In the genomic region with DNA sequence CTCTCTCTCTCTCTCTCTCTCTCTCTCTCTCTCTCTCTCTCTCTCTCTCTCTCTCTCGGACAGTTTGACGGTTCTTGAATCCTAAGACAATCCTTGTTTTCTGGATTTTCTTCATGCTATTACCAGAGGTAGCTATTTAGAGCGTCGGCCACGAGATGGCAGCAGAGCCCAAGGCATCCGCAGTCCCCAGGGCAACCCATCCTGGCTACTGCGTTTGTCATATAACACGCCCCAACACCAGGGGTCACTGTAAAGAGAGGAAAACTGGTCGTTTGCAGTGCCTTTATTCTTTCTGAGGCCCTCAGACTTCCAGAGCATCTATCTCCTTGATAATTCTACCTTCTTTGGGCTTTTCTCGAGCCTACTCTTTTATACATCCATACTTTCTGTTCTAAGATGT, we compare ENCODE assay signal across 9 mouse cellular contexts. TPM values are rescaled to one million over a fixed set of nuclear protein-coding genes. Genes with fewer than 3 reads are reported as not detected.
DNase-seq lines count a peak whose midpoint lies in the region; ATAC-seq and TF ChIP-seq lines count a peak whose summit lies in the region.
"Had no signal": no experiment of that assay in that cellular context is flagged by ENCODE, and none has a peak within 500 bp of the region (broad histone marks: within the 10 kb centered on the region; RNA-seq: fewer than 3 reads in every experiment).

No protein-coding gene starts in this region.

- H3K4me3 ChIP-seq in hindbrain, embryonic 16.5 days (ENCODE audit: low read length): no peak overlapping the region
- H3K4me3 ChIP-seq: myocyte had no signal

- POLR2A ChIA-PET in Patski (lab: Charles Lee): no interaction called here

- H3K36me3 ChIP-seq in hindbrain, embryonic 16.5 days (ENCODE audit: control insufficient read depth, insufficient read depth, low read length): no peaks in the 10 kb centered on the region

- H3K27ac ChIP-seq in hindbrain, embryonic 16.5 days (ENCODE audit: low read depth, low read length): no peak overlapping the region

- CTCF ChIA-PET in Patski (lab: Charles Lee): interaction anchor here (0.8 to 1.9 kb wide), 8 partner anchors 9 to 487 kb away, joined by 3 to 6 read pairs (median 4); no protein-coding TSS in a partner anchor

- H3K4me1 ChIP-seq in hindbrain, embryonic 16.5 days (ENCODE audit: control insufficient read depth, insufficient read depth, low read depth, low read length): no peaks in the 10 kb centered on the region

- in situ Hi-C loops in Patski (cut with MboI; ENCODE audit: low pct_unique_long_range_greater_than_20kb): loop anchor here (5.0 kb wide), 1 partner anchor 482 kb away; no protein-coding TSS in a partner anchor

- H3K9me3 ChIP-seq in hindbrain, embryonic 16.5 days (ENCODE audit: control insufficient read depth, low read length): no peaks in the 10 kb centered on the region

- TF ChIP-seq CTCF in Patski (IDR thresholded peaks at IDR 0.05): peak; percentile 97

- H3K9ac ChIP-seq in hindbrain, embryonic 16.5 days (ENCODE audit: low read depth, low read length): no peak overlapping the region

- peak; percentile 87 for ATAC-seq in Patski
- peak; percentile 95 for ATAC-seq in hindbrain, embryonic 16.5 days
- ATAC-seq in megakaryocyte, adult 5-6 weeks (ENCODE audit: poor library complexity, severe bottlenecking): peak; percentile 99

- peaks cover 24% of the 10 kb centered on the region for H3K27me3 ChIP-seq in Patski
- no peaks in the 10 kb centered on the region for H3K27me3 ChIP-seq in hindbrain, embryonic 16.5 days (replicated peaks; ENCODE audit: control insufficient read depth, insufficient read depth, low read length)

- H3K4me2 ChIP-seq in hindbrain, embryonic 16.5 days (ENCODE audit: low read length): no peak overlapping the region

- WGBS in hindbrain, embryonic 16.5 days: 0% methylated on average over 10 of the region's 10 CpGs

- DNase-seq in Patski (ENCODE audit: low read depth, low spot score): peak; percentile 34
- DNase-seq in cerebellum, postnatal 10 days: peak; percentile 96 to 97
- DNase-seq in frontal cortex, postnatal 25 days (ENCODE audit: low spot score in 2 of 2): peak; percentile 50 to 78
- peak; percentile 74 to 82 for DNase-seq in layer of hippocampus, postnatal 36 days
- DNase-seq in right cerebral cortex, adult 2 months (ENCODE audit: low spot score in 2 of 2): peak; percentile 80 to 90
- DNase-seq in urinary bladder, adult 2 months (ENCODE audit: low spot score): peak; percentile 42

RNA-seq across cellular contexts. Expression of a gene that starts 17.1 kb away (rescaled TPM):
- 0.19 TPM for polyA plus RNA-seq in Patski (2021)
- 0.04 and 0.07 TPM in 2 replicates for polyA plus RNA-seq in hindbrain, embryonic 16.5 days (2015; fragmentation: Nextera tagmentation; extraction: Ambion mirVana)
- under 1 TPM; 0.28 to 0.30 TPM for total RNA-seq in layer of hippocampus, postnatal 36 days (2021)
- total RNA-seq in megakaryocyte, adult 5-6 weeks (2015): 1.9 TPM in 1 of 2 replicates, not detected in the other
- 0.04 and 0.41 TPM in 2 replicates for total RNA-seq in megakaryocyte, adult 5-6 weeks (2017)
- polyA plus RNA-seq in urinary bladder, adult 2 months (2012; rRNA removed): 2.0 and 3.6 TPM in 2 replicates

RNA-seq across cellular contexts. Expression of a gene that starts 33.0 kb away (rescaled TPM):
- polyA plus RNA-seq in Patski (2021): not detected
- polyA plus RNA-seq in hindbrain, embryonic 16.5 days (2015; fragmentation: Nextera tagmentation; extraction: Ambion mirVana): 0.48 TPM in 1 of 2 replicates, not detected in the other
- not detected for total RNA-seq in layer of hippocampus, postnatal 36 days (2021)
- total RNA-seq in megakaryocyte, adult 5-6 weeks (2015): not detected in 2 replicates
- total RNA-seq in megakaryocyte, adult 5-6 weeks (2017): not detected in 2 replicates
- 0.14 TPM in 1 of 2 replicates, not detected in the other for polyA plus RNA-seq in urinary bladder, adult 2 months (2012; rRNA removed)
- polyA plus RNA-seq: myocyte had no signal

Comparison
In these comparisons a context has a peak if more than half of its experiments do, and no peak if none do; other contexts are left out.
1. DNase-seq: peak in every context shown above with its lines; median percentile 96 in cerebellum, postnatal 10 days; 85 in right cerebral cortex, adult 2 months; 78 in layer of hippocampus, postnatal 36 days; 64 in frontal cortex, postnatal 25 days; 42 in urinary bladder, adult 2 months; 34 in Patski.